Mouse (Mus musculus) brain, embryonic 18.5 days (tissue): ENCODE results near the gene Cd68.

ENCODE experiments used
- DNase-seq: peaks from one replicate; pipeline ENCODE4 v3.0.0-alpha.2; 2012; ENCODE audit warnings: low read depth, low spot score

The Cd68 gene

GRCm38 (mm10) chr11:69666665-69667005 is 682 bp upstream of the Cd68 start:
- DNase-seq, result no peak

- DNase-seq, result no peak
Measured at GRCm38 (mm10) chr11:69665457-69665960, 444 bp downstream of the Cd68 start.

- no peak for DNase-seq
Measured at GRCm38 (mm10) chr11:69664841-69665240, 1.1 kb downstream of the Cd68 start.

GRCm38 (mm10) chr11:69663795-69664194 is 2.2 kb downstream of the Cd68 start:
- DNase-seq, result no peak

GRCm38 (mm10) chr11:69662967-69663671 is 2.8 kb downstream of the Cd68 start:
- no peak for DNase-seq

GRCm38 (mm10) chr11:69662213-69662966 is 3.6 kb downstream of the Cd68 start, which contains the start of gene Mpdu1:
TSS of gene Mpdu1 (minus strand) at chr11:69662642.
- peak; percentile 95 for DNase-seq

GRCm38 (mm10) chr11:69661221-69661881 is 4.6 kb downstream of the Cd68 start:
- DNase-seq, result no peak

GRCm38 (mm10) chr11:69657462-69657881 is 8.5 kb downstream of the Cd68 start:
- DNase-seq, result no peak

GRCm38 (mm10) chr11:69656617-69657461 is 9.1 kb downstream of the Cd68 start:
- no peak for DNase-seq

GRCm38 (mm10) chr11:69656065-69656455 is 9.9 kb downstream of the Cd68 start:
- no peak for DNase-seq

- DNase-seq, result no peak
Measured at GRCm38 (mm10) chr11:69655264-69656064, 10.5 kb downstream of the Cd68 start, which contains the start of gene Sox15. TSS of gene Sox15 (plus strand) at chr11:69655314.

GRCm38 (mm10) chr11:69654760-69655159 is 11.2 kb downstream of the Cd68 start:
- DNase-seq, result no peak

- no peak for DNase-seq
Measured at GRCm38 (mm10) chr11:69653399-69653798, 12.6 kb downstream of the Cd68 start.

- no peak for DNase-seq
Measured at GRCm38 (mm10) chr11:69645860-69646259, 20.1 kb downstream of the Cd68 start.

GRCm38 (mm10) chr11:69635471-69635870 is 30.5 kb downstream of the Cd68 start:
- DNase-seq, result no peak

GRCm38 (mm10) chr11:69633128-69633866 is 32.7 kb downstream of the Cd68 start:
- no peak for DNase-seq

- DNase-seq, result peak; percentile 100
Measured at GRCm38 (mm10) chr11:69632284-69633089, 33.5 kb downstream of the Cd68 start, which contains the start of gene Fxr2. TSS of gene Fxr2 (plus strand) at chr11:69632990.

- no peak for DNase-seq
Measured at GRCm38 (mm10) chr11:69629802-69630201, 36.2 kb downstream of the Cd68 start.

- DNase-seq, result no peak
Measured at GRCm38 (mm10) chr11:69628286-69628685, 37.7 kb downstream of the Cd68 start.
